Mouse (Mus musculus): ENCODE measurements around the gene Cmtm1.
"Not testable (repeated sequence)": the region's sequence is repeated elsewhere in the genome, so short reads cannot be mapped to it uniquely, and the experiment has no call there.

Cmtm1 gene

DNA sequence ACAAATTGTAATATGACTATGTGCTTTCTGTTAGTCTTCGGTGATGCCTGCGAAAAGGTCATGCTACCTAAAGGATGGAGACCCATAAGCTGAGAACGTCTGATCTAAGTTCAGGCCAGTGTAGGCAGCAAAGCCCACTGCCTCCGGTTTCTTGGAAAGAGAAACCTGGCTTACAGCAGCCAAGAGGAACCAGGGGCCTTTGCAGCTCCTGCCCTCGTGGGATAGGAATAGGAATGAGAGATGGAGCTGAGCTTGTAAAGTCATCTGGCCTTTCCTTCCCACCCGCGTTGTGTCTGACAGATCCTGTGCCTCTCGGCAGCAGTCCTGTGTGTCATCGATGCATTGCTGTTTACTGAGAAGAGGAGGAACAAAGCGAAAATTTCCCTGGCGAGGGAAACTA, 11.3 kb upstream of the Cmtm1 start, which contains the start of gene Gm11020:
Gene Gm11020 (plus strand): TSS at position 301 of the 400 bp plus-strand sequence.
- DNase-seq (ENCODE audit: low spot score in 2 of 2) = not testable (repeated sequence)

DNA sequence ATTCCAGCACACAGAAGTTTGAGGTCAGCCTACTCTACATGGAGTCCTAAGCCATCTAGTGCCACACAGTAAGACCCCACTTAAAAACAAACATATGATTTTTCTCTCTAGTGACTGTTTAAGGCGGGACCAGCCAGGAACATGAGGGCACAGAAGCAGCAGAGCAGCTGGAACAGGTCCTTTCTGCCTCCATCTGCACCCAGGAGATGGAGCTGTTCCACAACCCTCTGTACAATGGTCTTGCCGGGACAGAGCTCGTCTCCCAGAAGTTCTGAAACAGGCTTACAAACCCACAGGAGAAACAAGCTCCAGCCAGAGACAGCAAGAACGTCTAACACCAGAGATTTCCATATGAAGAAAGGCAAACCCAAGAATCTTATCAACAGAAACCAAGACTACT, 3.4 kb upstream of the Cmtm1 start:
- no peak for DNase-seq (ENCODE audit: low spot score in 2 of 2)

DNA sequence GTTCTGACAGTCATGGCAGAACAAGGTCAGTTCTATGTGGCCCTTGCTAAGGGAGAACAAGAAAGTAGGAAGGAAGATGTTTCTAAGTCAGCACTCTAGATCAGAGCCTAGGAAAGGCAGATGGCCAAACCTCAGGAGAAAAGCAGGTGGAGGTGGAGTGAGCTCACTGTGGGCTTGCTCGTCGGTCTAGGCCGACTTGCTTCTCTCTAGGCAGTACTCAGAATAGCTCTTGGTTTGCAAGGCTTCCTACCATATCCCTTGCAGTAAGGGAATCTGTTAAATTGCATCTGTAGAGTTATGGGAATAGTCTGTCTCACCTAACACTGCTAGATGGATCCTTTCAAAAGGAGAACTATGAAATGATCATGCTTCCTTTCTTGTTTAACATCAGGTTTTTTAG, 2.1 kb upstream of the Cmtm1 start:
- not testable (repeated sequence) for DNase-seq (ENCODE audit: low spot score in 2 of 2)

DNA sequence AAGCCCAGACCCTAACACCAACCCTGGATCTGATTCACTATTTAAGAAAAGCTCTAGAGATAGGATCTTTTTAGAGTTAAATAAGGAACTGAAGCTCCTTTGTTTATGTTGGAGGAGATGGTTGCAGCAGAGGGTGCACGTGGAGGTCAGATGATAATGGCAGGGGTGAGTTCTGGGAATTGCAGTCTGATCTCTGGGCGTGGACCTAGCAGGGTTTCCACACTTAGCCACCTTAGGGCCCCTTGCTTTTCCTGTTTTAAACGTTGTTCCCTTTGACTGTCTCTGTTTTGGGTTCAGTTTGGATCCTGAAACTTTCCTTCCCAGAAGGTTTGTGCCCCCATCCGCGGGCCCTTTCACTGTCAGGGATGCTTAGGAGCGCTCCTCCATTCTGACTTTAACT, 1.6 kb downstream of the Cmtm1 start:
- DNase-seq (ENCODE audit: low spot score in 2 of 2) = not testable (repeated sequence)

DNA sequence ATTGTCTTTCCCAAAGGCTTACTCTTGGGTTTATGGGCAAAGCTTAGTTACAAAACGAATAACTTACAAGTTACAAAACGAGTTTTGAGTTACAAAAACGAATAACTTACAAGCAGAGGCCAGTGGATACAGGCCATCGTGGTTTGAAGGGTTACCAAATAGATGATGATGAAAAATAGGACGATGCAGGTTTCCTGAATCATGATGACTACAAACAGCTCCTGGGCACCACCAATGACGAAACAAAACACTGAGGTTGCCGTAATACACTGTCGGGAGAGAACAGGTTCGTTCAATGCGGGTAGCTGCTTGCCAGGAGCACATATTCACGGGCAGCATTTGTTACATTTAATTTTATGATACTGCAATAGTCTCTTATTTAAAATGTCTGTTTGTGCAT, 5.0 kb downstream of the Cmtm1 start:
- DNase-seq (ENCODE audit: low spot score in 2 of 2) = no peak

DNA sequence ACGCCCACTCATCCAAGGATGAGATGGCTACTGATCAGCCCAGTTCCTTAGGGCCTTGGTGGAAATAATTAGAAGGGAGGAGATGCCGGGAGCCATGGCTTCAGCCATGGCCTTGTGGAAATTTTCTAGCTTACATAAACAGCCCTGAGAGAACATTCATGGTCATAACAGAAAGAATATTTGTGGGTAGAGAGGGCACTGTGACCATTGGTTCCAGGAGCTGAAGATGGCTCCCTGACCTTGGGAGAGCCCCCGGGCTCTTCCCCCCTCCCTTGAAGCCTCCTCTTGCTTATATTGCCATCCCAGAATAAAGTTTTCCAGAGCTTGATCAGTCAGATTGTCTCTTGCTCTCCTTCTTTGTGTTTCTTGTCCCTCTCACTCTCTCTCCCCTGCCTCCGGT, 7.4 kb downstream of the Cmtm1 start:
- not testable (repeated sequence) for DNase-seq (ENCODE audit: low spot score in 2 of 2)

DNA sequence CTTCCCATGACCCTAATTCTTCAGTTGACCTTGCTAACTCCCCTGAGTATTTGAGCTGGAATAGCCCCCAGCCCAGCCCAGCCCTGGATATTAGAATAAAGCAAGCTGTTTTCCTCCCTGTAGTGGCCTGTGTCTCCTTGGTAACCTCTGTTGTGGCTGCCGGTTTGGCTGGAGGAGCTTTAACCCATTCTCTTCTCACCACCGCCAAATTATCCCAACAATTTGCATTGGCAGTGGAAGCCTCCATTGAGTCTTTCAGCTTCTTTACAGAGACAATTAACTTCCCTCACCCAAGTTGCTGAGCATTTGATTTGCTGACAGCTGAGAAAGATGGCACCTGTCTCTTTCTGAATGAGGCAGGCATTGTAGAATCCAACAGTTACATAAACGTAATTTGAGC, 8.4 kb downstream of the Cmtm1 start:
- not testable (repeated sequence) for DNase-seq (ENCODE audit: low spot score in 2 of 2)

DNA sequence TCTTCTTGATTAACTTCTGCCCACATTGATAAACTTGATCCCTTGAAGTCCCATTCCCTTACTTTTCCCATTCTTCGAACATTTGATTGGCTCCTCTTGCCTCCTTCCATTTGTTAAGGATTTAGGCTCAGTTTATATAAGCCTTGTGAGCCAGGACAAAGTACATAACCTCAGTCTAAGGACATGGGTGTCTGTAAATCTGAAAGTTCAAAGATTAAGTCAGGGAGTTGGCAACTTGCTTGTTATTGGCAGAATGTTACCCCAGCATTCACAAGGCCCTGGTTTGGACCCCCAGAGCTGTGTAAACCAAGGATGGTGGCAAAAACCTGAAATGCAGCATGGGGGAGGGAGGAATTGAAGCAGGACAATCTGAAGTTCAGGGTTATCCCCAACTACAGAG, 15.5 kb downstream of the Cmtm1 start:
- no peak for DNase-seq (ENCODE audit: low spot score in 2 of 2)

DNA sequence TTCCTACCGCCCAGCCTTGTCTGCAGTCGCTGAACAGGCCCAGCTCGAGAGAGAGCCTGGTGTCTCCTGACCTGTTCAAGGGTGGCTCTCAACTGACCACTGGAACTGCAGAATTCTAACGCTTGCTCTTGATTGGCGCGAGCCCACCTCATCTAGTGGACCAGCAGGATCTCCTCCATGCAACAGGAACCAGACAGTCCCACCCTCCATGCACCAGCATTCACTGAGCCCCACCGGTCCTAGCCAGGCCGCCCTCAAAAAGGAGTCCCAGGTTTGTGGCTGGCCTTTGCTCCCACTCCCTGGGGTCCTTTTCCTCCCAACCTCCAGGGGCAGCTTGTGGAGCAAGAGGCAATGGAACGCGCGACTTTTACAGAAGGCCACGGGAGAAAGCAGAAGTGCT, 16.9 kb downstream of the Cmtm1 start, which contains the start of gene Cmtm2a:
Gene Cmtm2a (minus strand): TSS at position 101 of the 400 bp plus-strand sequence.
- not testable (repeated sequence) for DNase-seq (ENCODE audit: low spot score in 2 of 2)

DNA sequence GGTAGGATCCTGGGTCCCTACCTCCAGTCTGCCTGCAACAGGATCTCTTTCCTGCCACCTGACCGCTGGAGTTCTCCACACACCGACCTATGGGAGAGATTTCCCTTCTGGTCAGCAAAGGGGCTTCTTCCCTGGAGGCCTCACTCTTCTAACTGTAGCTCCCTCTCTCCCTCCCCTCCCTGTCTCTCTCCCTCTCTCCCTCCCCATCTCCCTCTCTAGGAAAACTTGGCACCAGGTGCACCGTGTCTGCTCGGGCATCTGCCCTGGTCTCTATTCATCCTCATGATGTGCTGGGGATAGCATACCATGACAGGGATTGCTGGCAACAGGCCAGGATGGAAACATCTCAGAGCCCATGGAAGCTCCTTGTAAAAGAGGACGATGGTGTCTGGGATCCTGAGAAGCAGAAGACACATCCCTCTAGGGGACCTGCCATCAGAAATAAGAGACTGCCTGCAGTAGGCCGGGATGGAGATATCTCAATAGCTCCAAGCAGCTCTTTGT, 41.0 kb downstream of the Cmtm1 start:
- no peak for DNase-seq (ENCODE audit: low spot score in 2 of 2)

DNA sequence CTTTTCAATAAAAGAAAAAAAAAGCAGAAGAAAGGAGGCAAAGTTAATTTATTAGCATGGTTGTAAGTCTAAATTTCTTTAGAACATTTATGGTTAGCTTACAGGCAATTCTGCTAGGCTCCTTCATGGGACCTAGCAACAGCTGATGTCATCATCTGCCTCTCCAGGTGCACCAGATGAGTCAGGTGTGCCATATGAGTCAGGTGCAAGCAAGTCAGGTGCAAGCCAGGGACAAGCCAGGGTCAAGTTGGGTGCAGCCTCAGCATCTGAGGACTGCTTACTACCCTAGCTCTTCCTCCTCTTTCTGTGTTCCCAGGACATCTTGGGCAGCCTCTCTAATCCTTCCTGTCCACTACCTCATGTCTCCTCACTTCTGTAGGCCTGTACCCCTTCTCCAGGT, 41.6 kb downstream of the Cmtm1 start:
- DNase-seq (ENCODE audit: low spot score in 2 of 2) = no peak

DNA sequence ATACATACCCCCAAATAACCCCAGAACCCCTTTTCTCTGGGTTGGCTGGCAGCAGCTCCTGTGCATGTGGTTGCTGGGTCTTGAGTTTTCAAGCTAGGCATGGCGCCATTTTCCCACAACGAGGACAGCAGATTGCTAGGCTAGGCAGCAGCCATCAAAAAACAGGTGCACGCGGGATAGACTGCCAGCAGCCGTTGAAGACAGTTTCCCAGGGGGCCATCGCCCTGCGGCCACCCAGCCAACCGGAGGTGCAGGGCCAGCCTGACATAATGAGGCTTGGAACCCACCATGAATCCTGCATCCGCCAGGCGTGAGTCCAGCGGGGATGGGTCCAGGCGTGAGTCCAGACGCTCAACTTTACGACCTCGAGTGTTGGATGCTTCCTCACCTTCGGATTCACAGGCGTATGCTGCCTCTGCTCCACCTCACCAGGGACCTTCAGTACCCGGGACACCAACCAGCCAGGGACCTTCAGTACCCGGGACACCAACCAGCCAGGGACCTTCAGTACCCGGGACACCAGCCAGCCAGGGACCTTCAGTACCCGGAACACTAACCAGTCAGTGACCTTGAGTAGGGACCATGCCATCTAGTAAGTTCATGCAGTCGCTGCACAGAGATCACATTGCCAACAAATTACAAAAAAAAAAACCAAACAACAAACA, 45.5 kb downstream of the Cmtm1 start:
- not testable (repeated sequence) for DNase-seq (ENCODE audit: low spot score in 2 of 2)

DNA sequence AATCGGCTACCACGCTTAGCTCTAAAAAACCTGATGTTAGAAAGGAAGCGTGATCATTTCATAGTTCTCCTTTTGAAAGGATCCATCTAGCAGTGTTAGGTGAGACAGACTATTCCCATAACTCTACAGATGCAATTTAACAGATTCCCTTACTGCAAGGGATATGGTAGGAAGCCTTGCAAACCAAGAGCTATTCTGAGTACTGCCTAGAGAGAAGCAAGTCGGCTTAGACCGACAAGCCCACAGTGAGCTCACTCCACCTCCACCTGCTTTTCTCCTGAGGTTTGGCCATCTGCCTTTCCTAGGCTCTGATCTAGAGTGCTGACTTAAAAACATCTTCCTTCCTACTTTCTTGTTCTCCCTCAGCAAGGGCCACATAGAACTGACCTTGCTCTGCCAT, 48.1 kb downstream of the Cmtm1 start:
- not testable (repeated sequence) for DNase-seq (ENCODE audit: low spot score in 2 of 2)

DNA sequence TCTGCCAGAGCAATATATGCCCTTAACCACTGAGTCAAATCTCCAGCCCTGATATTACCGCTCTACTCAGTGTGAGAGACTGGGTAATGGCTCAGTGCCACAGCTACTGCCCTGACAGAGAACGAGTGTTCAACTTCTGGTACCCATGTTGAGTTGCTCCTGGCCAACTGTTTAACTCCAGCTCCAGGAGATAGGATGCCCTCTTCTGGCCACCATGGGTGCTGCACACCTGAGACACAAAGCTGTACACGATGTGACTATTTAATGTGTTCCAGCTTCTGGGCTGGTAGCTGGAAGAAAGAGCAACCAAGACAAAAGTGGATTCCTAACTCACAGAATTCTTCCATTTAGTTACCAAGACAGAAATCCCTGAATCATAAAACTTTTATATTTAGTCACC, 56.9 kb downstream of the Cmtm1 start:
- no peak for DNase-seq (ENCODE audit: low spot score in 2 of 2)

DNA sequence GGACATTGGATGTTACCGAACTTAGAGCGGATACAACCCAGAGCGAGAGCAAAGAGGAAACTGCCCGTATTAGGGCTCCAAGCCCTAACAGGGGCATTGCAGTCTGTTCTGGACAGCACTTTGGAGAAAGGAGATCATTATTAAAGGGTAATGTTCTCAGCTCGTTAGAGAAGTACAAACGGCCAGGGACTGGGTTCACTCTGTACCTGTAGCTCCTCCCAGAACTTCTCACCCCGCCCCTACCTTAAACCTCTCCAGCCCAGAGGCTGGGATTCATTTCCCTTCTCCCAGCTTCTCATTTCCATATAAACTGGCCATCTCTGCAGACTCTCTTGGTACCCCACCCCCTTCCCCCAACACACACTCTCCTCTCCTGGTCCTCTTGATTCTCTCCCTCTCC, 58.5 kb downstream of the Cmtm1 start:
- no peak for DNase-seq (ENCODE audit: low spot score in 2 of 2)

DNA sequence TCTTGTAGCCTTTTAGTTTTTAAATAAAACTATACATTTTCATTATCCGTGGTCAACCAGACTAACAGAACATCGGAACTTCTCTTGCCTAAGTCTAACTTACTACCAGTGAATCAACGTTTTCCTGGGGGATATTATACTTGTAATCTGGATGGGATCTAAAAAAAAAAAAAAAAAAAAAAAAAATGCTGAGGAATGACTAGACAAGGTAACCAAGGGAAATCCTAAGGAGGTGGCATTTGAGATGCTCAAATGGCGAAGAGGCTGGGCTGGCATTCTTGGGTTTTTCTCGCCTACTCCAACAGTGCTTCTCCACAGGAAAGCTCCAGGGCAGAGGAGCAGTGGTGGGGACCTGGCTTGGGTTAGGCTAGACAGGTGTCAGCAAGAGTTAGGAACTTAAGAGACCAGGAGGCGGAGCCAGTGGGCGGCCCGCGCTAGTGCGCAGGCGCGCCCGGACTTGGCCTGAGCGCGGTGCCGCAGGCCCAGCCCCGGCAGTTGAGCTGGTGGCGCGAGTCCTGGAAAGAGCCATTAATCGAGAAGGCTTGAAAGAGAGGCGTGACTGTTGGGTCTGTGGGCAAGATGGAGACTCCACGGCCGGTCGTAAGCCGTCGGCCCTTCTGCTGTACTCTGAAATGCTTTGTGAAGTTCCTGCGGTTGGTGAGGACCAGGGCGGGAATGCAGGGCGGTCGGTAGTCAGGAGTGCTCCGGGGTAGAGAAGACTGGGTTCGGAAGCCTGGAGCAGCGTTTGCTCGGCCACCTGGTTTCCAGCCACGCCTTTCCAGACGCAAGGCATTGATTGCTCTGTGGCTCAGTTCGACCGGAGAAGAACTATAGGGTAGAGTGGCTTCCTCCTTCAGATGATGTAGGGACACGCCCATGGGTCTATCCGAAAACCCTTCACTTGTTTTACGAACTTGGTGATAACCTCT, 59.2 kb downstream of the Cmtm1 start, which contains the start of gene Cklf:
Gene Cklf (plus strand): TSS at position 423 of the 929 bp plus-strand sequence.
- DNase-seq (ENCODE audit: low spot score in 2 of 2) = peak; percentile 53 to 62

DNA sequence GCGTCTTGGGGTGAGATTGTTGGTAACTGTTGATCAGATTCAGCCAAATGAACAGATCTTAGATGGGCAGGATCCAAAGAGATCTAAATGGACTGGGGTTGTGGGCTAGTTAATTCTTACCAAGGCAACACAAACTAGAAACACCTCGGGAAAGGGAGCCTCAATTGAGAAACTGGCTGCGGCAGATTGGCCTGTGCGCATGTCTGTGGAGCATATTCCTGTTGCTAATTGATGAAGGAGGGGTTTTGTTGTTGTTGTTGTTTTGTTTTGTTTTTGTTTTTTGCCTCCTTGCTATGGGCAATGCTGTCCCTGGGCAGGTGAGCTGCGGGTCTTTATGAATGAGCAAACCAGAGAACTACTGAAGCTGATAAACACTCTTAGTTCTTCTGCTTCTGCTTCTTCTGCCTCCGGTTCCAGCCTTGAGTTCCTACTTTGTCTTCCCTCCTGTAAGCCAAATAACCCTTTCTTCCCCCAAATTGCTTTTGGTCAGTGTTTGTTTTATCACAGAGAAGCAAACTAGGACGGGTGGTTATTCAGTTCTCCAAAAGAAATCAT, 60.4 kb downstream of the Cmtm1 start:
- DNase-seq (ENCODE audit: low spot score in 2 of 2) = no peak

DNA sequence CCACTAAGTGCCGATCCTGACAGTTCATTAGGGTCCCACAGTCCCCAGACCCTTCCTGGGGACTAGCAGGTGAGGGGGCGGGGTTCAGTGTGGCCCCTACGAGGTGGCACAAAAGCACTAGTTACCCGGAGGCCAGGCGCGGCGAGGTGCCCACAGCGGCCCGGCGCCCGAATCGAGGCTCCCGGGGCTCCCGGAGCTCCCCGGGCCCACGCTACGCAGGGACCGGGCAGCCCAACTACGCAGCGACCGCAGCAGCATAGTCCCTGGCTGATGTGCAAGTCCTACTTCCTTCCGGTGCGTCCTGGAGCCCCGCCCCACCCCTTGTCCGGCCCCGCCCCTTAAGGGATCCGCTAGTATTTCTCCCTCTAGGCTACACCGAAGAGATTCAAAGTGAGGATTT, 61.7 kb downstream of the Cmtm1 start, which contains the start of gene Tk2:
Gene Tk2 (minus strand): TSS at position 283 of the 400 bp plus-strand sequence.
- peak; percentile 38 to 58 for DNase-seq (ENCODE audit: low spot score in 2 of 2)

DNA sequence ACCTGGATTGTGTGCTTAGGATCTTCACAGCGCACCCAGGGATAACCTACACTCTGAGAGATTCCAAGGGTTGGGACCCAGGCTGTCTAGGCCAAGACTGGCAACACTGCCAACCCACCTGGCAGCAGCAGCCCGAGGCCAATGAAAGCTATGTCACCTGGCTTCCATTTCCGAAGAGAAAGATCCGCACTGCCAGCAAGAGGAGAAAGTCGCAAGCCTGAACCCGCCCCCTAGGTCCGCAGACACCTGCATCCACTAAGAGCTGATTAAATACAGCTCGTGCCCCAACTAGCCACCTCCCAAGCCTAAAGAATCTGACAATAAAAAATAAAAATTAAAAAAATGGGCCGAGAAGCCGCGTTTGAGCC, 62.1 kb downstream of the Cmtm1 start:
- DNase-seq (ENCODE audit: low spot score in 2 of 2) = no peak

DNA sequence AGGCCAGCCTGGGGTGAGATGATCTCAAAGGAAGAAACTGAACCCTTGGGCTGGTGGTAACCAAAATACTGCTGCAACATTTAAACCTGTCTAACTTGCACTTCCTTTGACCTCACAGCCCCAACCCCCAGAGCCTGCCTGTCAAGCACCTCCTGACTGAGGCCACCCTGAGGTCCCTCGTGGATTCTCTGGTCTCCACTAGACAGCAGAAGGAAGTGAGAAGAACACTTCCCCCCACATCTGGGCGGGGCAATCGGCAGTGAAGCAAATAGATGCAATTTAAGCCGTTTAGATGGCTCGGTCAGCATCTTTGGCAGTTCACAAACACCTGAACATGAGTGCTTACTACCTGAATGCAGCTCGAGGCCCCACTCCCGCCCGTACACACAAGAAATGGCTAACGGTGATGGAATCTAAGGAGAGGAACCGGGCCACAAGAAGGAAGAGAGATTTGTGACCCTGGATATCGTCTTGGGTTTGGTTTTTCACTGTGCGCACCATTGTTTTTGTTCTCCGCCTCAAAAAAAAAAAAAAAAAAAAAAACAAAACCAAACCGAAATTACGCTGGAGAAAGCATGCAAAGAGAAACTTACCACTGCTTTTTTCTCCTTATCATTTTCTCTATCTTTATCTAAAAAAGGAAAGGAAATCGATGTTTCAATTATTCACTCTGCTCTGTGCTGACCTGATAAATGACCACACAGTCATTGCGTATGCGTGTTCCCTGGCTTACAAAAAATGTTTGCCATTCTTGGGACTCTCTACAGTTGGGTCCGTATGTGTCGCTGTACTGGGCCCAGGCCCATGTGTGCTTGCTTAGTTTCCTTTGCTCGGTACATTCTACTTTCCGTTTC, 62.7 kb downstream of the Cmtm1 start:
- no peak for DNase-seq (ENCODE audit: low spot score in 2 of 2)

DNA sequence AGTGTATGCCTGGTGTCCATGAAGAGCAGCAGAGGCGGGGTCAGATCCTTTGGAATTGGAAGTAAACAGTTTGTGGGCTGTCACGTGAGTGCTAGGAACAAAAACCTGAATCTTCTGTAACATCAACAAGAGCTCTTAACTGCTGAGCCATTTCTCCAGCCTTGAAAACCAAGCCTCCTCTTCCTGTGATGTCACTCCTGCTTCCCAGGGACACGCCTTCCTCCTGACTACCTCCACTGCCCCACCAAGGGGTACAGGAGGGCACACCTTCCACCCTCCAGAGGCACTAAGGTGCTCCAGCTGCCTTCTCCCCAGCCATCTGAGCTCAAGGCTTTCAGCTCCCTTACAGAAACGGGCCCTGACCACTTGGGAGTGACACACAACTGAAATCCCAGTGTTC, 63.3 kb downstream of the Cmtm1 start:
- no peak for DNase-seq (ENCODE audit: low spot score in 2 of 2)
